Mouse (Mus musculus): ENCODE results near the gene Gm13889. TPM values are rescaled to one million over a fixed set of nuclear protein-coding genes. Genes with fewer than 3 reads are reported as not detected.
A peak's percentile ranks its signal among the peaks of the same experiment; 100 is the strongest.

Gene Gm13889
- polyA plus RNA-seq (2015; fragmentation: Nextera tagmentation; extraction: Ambion mirVana) = 24.2 and 26.7 TPM in 2 replicates

DNA sequence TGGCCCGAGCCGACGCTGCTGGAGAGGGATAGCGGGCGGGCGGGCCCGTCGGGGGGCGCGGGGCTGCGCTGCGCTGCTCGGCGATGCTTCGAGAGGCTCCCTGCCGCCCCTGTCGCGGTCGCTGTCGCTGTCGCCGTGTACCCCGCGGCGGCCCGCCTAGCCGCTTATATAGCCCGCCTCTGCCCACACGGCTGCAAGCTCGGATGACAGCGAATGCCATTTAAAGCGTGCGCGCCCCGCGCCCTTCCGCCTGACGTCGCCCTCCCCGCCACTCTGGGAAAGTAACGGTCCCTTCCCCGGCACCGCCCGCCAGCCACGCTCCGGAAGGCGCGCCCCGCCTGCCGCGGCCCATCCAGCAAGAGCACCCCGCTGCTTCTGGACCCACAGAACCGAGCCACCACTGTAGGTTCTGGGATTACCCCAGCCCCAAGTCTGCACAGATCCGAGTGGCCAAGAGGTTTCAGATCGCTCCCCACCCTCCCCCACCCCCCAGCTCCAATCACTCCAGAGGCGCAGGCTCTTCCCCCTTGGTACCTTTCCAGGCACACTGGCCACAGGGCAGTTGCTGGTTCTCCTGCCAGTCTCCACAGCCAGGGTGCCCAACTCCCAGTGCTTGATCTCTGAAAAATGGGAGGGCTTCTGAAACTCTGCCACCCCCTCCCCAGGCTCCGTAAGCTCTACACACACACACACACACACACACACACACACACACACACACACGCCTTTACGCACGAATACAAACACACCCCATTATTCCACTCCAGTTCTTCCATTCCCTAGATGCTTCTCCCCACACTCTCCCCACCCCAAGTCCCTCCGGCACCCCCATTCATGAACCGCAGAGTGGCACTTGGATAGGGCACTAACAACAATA lies at the start of gene Gm13889:
Gene Gm13889 (minus strand): TSS at position 294 of the 877 bp plus-strand sequence.
- Histone ChIP-seq H3K9me3 (no peaks in the 10 kb centered on the region), H3K4me1 (peaks cover 43% of the 10 kb centered on the region), H3K27me3 (no peaks in the 10 kb centered on the region), H3K36me3 (no peaks in the 10 kb centered on the region), H3K4me3 (peak within 1 kb of the TSS; percentile 63), H3K9ac (replicated peaks) (peak within 1 kb of the TSS; percentile 72), H3K4me2 (replicated peaks) (peak within 1 kb of the TSS; percentile 96), H3K27ac (replicated peaks) (peak within 1 kb of the TSS; percentile 95)
- under 1% methylated on average over 42 of the region's 62 CpGs for WGBS
- ATAC-seq (replicated peaks) = peak; percentile 82

DNA sequence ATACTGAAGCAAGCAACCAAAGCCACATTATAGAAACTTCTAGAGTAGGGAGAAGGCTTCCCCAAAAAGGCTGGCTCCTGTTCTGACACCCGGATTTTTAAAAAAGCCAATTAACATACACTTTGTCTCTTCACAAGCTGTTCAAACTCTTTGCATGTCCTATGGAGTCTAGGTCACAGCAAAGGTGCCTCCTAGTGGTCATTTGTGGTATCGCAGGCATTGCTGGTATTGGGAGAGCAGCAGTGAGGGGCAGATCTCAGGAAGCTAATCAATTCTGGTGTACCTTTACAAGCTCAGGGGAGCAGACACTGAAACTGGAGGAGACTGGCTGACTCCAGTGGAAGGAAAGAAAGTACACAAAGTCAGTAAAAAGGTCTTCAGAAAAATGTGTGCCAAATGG lies 45.3 kb upstream of the Gm13889 start:
- no peak overlapping the region for H3K9ac ChIP-seq (replicated peaks)
- H3K36me3 ChIP-seq = peaks cover 81% of the 10 kb centered on the region
- H3K4me2 ChIP-seq (replicated peaks) = no peak overlapping the region
- ATAC-seq (replicated peaks) = peak; percentile 91
- H3K4me1 ChIP-seq = 0 out of 2 replicates have a peak, but pooled peaks cover 4% of the 10 kb centered on the region
- 1% methylated on average over 2 of the region's 2 CpGs for WGBS
- H3K4me3 ChIP-seq = no peak overlapping the region
- no peak overlapping the region for H3K27ac ChIP-seq (replicated peaks)
- no peaks in the 10 kb centered on the region for H3K9me3 ChIP-seq
- no peaks in the 10 kb centered on the region for H3K27me3 ChIP-seq

DNA sequence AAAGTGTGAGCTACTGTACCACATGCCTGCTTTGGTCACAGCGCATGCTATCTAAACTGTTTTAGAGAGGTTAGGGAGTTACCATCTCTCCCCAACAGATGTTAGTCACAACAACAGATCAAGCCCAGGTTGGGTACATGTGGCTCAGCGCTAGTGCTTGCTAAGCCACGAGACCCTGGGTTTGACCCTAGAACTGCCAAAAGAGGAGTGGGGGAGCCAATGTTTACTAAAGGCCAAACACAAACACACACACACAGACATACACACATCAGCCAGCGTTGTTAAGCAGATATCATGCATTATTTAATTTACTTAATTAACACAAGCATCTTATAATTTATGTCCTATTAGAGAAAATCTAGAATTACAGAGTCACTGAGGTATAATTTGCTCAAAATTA lies 44.9 kb upstream of the Gm13889 start:
- peaks cover 80% of the 10 kb centered on the region for H3K36me3 ChIP-seq

DNA sequence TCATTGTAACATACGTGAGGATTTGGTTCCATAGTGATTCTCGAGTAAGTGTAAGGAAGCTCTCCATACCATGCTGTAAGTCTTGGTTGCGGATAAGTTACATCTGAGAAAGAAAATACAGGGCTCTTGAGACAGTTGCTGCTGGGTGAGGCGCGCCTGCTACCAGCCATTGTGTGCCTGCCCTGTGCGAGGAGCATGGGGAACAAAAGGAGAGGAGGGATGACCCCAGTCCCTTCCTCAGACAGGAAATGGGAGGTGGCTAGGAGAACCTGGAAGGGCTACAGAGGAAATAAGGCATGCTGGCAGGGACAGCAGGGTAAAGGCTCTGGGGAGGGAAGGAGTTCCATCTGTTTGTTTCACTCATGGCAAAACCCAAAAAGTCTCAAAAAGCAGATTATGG lies 44.4 kb upstream of the Gm13889 start:
- 87% methylated on average over 6 of the region's 6 CpGs for WGBS
- no peak overlapping the region for H3K27ac ChIP-seq (replicated peaks)
- no peaks in the 10 kb centered on the region for H3K27me3 ChIP-seq
- H3K9me3 ChIP-seq = no peaks in the 10 kb centered on the region
- no peak for ATAC-seq (replicated peaks)
- no peak overlapping the region for H3K4me2 ChIP-seq (replicated peaks)
- 0 out of 2 replicates have a peak, but pooled peaks cover 4% of the 10 kb centered on the region for H3K4me1 ChIP-seq
- peaks cover 77% of the 10 kb centered on the region for H3K36me3 ChIP-seq
- no peak overlapping the region for H3K9ac ChIP-seq (replicated peaks)
- H3K4me3 ChIP-seq = no peak overlapping the region

More for the DNA sequence above, 44.9 kb upstream of the Gm13889 start:
- H3K9me3 ChIP-seq = no peaks in the 10 kb centered on the region
- no peak overlapping the region for H3K4me2 ChIP-seq (replicated peaks)
- no peak overlapping the region for H3K4me3 ChIP-seq
- ATAC-seq (replicated peaks) = peak; percentile 43; the same call in 1 of the 2 replicates
- H3K9ac ChIP-seq (replicated peaks) = no peak overlapping the region
- no peak overlapping the region for H3K27ac ChIP-seq (replicated peaks)
- H3K4me1 ChIP-seq = 0 out of 2 replicates have a peak, but pooled peaks cover 4% of the 10 kb centered on the region
- WGBS = 77% methylated on average over 4 of the region's 4 CpGs
- no peaks in the 10 kb centered on the region for H3K27me3 ChIP-seq

DNA sequence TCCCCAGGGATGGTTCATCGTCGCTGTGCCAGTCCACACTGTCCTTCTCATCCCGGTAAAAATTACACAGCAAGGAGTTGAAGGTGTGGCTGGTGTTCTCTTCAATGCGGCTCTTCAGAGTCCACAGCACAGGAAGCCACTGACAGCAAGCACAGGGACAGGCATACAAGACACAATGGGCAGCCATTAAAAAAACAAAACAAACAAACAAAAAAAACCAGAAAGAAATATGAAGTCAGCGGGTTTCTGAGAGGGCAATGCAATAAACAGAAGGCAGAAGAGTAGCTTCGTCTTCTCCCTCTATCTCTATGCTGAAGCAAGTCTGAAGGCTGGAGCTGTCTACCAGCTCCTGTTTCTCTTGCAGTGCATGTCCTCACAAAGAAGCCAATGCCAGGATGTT lies 39.3 kb upstream of the Gm13889 start, which contains the start of gene Gm27027:
Gene Gm27027 (minus strand): TSS at position 101 of the 400 bp plus-strand sequence.
- WGBS = 90% methylated on average over 6 of the region's 6 CpGs
- Histone ChIP-seq H3K36me3 (peaks cover 62% of the 10 kb centered on the region), H3K27ac (replicated peaks) (no peak within 1 kb of the TSS), H3K27me3 (no peaks in the 10 kb centered on the region), H3K9me3 (no peaks in the 10 kb centered on the region), H3K9ac (replicated peaks) (no peak within 1 kb of the TSS), H3K4me1 (peaks cover 25% of the 10 kb centered on the region), H3K4me2 (replicated peaks) (no peak within 1 kb of the TSS), H3K4me3 (no peak within 1 kb of the TSS)
- no peak for ATAC-seq (replicated peaks)

DNA sequence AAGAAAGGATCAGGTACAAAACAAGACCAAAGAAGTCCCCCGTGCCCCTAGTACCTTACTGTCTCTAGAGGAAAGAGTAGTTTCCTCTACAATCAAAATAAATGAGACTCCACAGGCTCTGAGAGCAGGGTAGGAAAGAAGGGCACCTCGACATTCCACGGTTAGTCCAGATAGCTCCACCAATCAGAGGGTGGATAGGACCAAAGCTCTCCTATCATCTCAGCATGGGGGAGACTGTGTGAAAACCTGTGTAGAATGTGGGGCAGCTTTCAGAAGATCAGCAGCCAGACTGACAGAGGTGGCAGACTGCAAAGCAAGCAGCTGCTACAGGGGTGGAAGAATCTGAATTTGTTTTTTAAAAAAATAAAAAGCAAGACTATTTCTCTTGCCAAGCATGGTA lies 35.8 kb upstream of the Gm13889 start:
- peaks cover 44% of the 10 kb centered on the region for H3K36me3 ChIP-seq
- peak; percentile 65 for ATAC-seq (replicated peaks)
- H3K9me3 ChIP-seq = no peaks in the 10 kb centered on the region
- H3K4me3 ChIP-seq = no peak overlapping the region
- 28% methylated on average over 3 of the region's 3 CpGs for WGBS
- peak overlapping the region; percentile 88 for H3K27ac ChIP-seq (replicated peaks)
- H3K4me2 ChIP-seq (replicated peaks) = peak overlapping the region; percentile 26
- peaks cover 27% of the 10 kb centered on the region for H3K4me1 ChIP-seq
- H3K9ac ChIP-seq (replicated peaks) = no peak overlapping the region; the same call in 1 of the 2 replicates
- H3K27me3 ChIP-seq = no peaks in the 10 kb centered on the region

DNA sequence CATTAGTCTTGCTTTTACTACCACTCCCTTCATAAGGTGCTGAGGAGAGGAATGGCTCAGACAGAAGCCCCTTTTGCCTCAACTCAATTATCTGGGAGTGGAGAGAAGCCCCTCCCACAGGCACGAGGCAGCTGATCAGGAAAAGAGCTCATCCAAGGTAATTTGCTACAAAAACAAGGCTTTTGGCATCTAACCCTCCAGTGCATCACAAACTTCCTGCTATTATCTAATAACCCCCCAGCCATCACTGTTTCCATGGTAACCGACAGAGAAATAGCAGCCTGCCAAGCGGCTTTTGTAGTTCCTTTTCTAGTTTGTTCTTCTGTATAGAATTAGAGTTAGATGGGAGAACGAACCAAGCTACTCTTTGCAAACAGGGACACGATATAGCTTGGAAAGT lies 35.3 kb upstream of the Gm13889 start:
- Histone ChIP-seq H3K4me3 (no peak overlapping the region), H3K9me3 (no peaks in the 10 kb centered on the region), H3K9ac (replicated peaks) (no peak overlapping the region; the same call in 1 of the 2 replicates), H3K36me3 (peaks cover 38% of the 10 kb centered on the region), H3K4me1 (peaks cover 27% of the 10 kb centered on the region), H3K27ac (replicated peaks) (peak overlapping the region; percentile 88), H3K27me3 (no peaks in the 10 kb centered on the region), H3K4me2 (replicated peaks) (peak overlapping the region; percentile 26)
- peak; percentile 76 for ATAC-seq (replicated peaks)
- 14% methylated on average over 5 of the region's 5 CpGs for WGBS

DNA sequence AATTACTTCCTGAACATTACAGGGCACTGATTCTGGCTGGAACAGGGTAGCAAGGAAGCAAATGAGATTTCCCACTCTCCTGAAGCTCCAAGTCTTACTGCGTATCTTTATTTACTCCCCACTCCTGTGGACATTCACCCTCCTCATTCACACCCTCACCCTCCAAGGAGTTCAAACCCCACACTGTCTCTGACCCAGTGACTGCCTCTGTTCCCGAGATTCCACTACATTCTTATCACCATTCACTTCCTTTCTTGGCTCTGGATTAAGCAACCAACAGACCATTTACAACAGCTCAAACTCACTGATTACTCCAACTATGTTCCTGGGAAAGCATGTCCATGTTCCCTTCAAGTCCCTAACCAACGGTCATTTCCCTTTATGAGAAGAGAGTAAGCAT lies 34.3 kb upstream of the Gm13889 start:
- Histone ChIP-seq H3K4me3 (no peak overlapping the region), H3K9ac (replicated peaks) (no peak overlapping the region; the same call in 1 of the 2 replicates), H3K4me2 (replicated peaks) (no peak overlapping the region), H3K9me3 (no peaks in the 10 kb centered on the region), H3K27me3 (no peaks in the 10 kb centered on the region), H3K27ac (replicated peaks) (peak overlapping the region; percentile 88), H3K4me1 (peaks cover 27% of the 10 kb centered on the region), H3K36me3 (peaks cover 33% of the 10 kb centered on the region)
- 94% methylated on average over 3 of the region's 3 CpGs for WGBS
- ATAC-seq (replicated peaks) = no peak

DNA sequence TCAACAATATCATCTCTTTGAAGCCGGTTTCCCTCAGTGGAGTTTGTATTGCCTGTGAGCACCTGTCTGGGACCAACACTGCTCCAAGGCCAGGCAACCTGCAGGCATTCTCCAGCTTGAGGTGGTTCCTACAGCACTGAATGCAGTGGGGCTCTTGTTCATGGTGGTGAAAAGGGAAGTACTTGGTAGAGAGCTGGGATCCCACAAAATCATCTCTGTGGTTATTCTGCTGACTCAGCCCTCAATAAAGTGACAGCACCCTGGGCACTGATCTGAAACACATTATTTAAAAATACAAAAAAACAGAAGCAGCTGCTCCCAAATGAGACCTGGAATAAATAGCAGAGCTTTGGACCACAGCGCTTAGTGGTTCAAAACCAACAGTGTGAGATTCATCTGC lies 31.4 kb upstream of the Gm13889 start:
- 88% methylated on average over 2 of the region's 2 CpGs for WGBS
- no peak for ATAC-seq (replicated peaks)
- peaks cover 14% of the 10 kb centered on the region for H3K36me3 ChIP-seq
- H3K4me1 ChIP-seq = peaks cover 23% of the 10 kb centered on the region
- no peak overlapping the region for H3K9ac ChIP-seq (replicated peaks)
- H3K4me3 ChIP-seq = no peak overlapping the region
- no peaks in the 10 kb centered on the region for H3K27me3 ChIP-seq
- H3K27ac ChIP-seq (replicated peaks) = no peak overlapping the region
- no peaks in the 10 kb centered on the region for H3K9me3 ChIP-seq
- no peak overlapping the region for H3K4me2 ChIP-seq (replicated peaks)

DNA sequence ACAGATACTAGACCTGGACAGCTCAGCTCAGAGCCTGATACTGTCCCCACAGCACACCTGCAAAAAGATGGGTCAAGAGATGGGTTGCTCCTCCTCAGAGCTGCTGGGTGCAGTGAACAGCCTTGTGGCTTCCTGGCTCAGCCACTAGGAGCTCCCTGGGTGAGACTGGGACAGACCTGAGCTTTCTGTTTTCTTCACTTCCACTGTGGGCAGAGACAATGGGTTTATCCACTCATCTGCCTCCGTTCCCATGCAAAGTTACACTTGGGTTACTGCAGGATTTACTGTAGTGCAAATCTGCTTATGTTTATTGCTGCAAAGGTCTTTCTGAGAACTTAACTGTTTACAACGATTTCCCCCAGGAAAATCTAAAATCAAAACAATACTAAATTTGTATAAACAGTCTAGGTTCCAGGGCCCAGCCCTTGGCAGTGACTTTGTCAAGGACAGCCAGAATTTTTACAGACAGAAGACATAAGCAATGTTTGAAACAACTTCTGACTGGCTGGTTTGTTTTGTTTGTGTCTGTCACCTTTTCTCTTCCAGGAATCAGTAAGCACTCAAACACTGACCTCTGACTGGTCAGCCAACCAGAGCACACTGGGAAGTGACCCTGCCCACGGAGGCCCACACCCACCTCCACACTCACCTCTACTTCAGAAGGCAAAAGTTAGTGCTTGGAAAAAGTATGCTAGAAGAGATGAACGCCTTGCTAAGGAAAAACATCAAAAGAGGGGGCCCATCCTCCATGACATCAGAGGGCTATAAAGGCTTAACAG lies 25.6 kb upstream of the Gm13889 start:
- Histone ChIP-seq H3K36me3 (peaks cover 42% of the 10 kb centered on the region), H3K4me1 (0 out of 2 replicates have a peak, but pooled peaks cover under 1% of the 10 kb centered on the region), H3K27ac (replicated peaks) (no peak overlapping the region), H3K27me3 (no peaks in the 10 kb centered on the region), H3K9me3 (no peaks in the 10 kb centered on the region), H3K4me2 (replicated peaks) (no peak overlapping the region), H3K4me3 (no peak overlapping the region), H3K9ac (replicated peaks) (no peak overlapping the region)
- 89% methylated on average over 4 of the region's 4 CpGs for WGBS
- ATAC-seq (replicated peaks) = no peak

DNA sequence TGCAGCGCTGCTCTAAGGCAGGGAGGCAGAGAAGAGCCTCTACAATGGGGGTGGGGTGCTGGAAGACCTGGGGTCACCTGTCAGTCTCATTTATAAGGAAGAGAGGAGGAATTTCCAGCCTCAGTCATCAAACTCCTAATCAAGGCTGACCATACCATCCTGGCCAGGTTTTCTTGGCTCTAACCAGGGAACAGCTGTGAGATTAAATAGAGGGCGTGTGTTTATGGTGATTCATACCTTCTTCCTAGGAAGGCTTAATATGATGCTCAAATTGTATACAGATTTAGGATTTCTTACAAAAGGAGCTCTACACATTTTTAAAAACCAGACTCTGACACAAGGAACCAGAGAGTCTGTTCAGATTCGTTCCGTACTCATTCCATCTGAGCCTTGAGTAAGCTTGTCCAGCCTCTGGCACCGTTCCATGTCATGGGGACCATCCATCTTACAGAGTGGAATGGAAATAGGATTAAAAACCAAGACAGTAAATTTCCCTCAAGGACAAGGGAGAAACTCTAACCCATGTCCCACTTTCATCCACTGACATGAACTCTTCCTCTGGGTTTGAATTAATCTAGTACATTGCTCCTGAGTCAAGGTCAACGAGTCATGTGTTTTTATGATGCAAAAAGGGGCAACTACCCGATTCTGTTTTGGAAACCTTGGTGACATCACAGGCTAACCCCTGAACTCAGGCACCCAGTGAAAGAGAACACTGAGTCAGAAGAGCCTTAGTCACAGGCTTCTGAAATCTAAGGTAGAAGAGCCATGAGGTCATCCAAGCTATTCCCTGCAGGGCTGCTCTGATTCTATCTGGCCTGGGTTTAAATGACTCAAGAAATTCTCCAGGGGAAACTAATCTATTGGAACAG lies 22.5 kb upstream of the Gm13889 start:
- 87% methylated on average over 7 of the region's 7 CpGs for WGBS
- no peak for ATAC-seq (replicated peaks)
- Histone ChIP-seq H3K9me3 (no peaks in the 10 kb centered on the region), H3K36me3 (peaks cover 40% of the 10 kb centered on the region), H3K27me3 (no peaks in the 10 kb centered on the region), H3K4me1 (peaks cover 23% of the 10 kb centered on the region), H3K9ac (replicated peaks) (no peak overlapping the region), H3K4me3 (no peak overlapping the region), H3K27ac (replicated peaks) (no peak overlapping the region), H3K4me2 (replicated peaks) (no peak overlapping the region)

Data from forebrain, embryonic 15.5 days (tissue).